Mouse (Mus musculus) retina, adult 2 months (tissue): Measurements from ENCODE around the gene Inca1.

Experiments
- DNase-seq: peaks from one replicate; pipeline ENCODE4 v3.0.0-alpha.2; 2012; ENCODE audit warnings: low read depth, low spot score

Gene Inca1

GRCm38 (mm10) chr11:70653345-70654197 lies 46.4 kb downstream of the Inca1 start:
- DNase-seq = peak; percentile 44

GRCm38 (mm10) chr11:70652884-70653344 lies 47.0 kb downstream of the Inca1 start:
- DNase-seq = no peak

- no peak for DNase-seq
Observed at GRCm38 (mm10) chr11:70652029-70652883, 47.7 kb downstream of the Inca1 start.

GRCm38 (mm10) chr11:70651391-70651790 lies 48.6 kb downstream of the Inca1 start:
- no peak for DNase-seq

- DNase-seq = no peak
Observed at GRCm38 (mm10) chr11:70650322-70651175, 49.4 kb downstream of the Inca1 start.

- no peak for DNase-seq
Observed at GRCm38 (mm10) chr11:70649185-70649734, 50.7 kb downstream of the Inca1 start.

GRCm38 (mm10) chr11:70648512-70648911 lies 51.4 kb downstream of the Inca1 start:
- no peak for DNase-seq

GRCm38 (mm10) chr11:70647716-70648420 lies 52.1 kb downstream of the Inca1 start:
- DNase-seq = no peak

GRCm38 (mm10) chr11:70646691-70647650 lies 53.0 kb downstream of the Inca1 start, which contains the start of the genes Rnf167 and Slc25a11:
Gene Rnf167, plus strand, starts transcription at chr11:70647235.
Gene Slc25a11, minus strand, starts transcription at chr11:70647479.
- DNase-seq = peak; percentile 99

GRCm38 (mm10) chr11:70646259-70646555 lies 53.7 kb downstream of the Inca1 start:
- no peak for DNase-seq

GRCm38 (mm10) chr11:70645461-70646258 lies 54.3 kb downstream of the Inca1 start:
- no peak for DNase-seq

GRCm38 (mm10) chr11:70644564-70645103 lies 55.3 kb downstream of the Inca1 start:
- no peak for DNase-seq

- DNase-seq = no peak
Observed at GRCm38 (mm10) chr11:70643051-70643450, 56.9 kb downstream of the Inca1 start.

- DNase-seq = no peak
Observed at GRCm38 (mm10) chr11:70641241-70641640, 58.7 kb downstream of the Inca1 start.

- no peak for DNase-seq
Observed at GRCm38 (mm10) chr11:70639976-70640375, 60.0 kb downstream of the Inca1 start.

GRCm38 (mm10) chr11:70638714-70639278 lies 61.2 kb downstream of the Inca1 start, which contains the start of gene Gp1ba:
Gene Gp1ba, plus strand, starts transcription at chr11:70639122.
- no peak for DNase-seq
